In the genomic region with DNA sequence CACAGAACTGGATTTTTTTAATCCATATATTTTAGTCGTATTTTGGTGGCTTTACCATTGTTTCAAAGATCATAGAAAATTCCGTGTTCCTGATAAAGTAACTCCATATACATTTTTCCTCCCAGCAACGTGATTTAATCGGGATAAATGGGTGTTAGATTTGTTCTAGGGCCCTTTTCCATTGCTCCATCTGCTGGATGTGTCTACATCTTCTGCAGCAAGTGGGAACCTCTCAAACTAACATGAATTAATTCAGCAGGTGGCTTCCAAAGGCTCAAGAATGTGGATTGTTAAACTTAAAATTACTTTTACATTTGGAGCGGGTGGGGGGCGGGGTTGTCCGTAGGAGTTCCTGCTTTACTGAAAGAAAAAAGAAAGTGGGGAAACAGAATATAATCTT, we compare ENCODE assay signal across 8 mouse cellular contexts.
DNase-seq lines count a peak whose midpoint lies in the region; ATAC-seq and TF ChIP-seq lines count a peak whose summit lies in the region.

No protein-coding gene starts in this region.

- H3K4me3 ChIP-seq in layer of hippocampus, adult 2 months, result peak overlapping the region; percentile 69
- peak overlapping the region; percentile 78 for H3K4me3 ChIP-seq in forebrain, embryonic 10.5 days
- no peak overlapping the region for H3K4me3 ChIP-seq in intestine, embryonic 15.5 days (replicated peaks)
- peak overlapping the region; percentile 73 for H3K4me3 ChIP-seq in neural tube, embryonic 14.5 days (ENCODE audit: low read depth, low read length)

- H3K27me3 ChIP-seq in forebrain, embryonic 10.5 days (ENCODE audit: poor library complexity, severe bottlenecking), result peaks cover 46% of the 10 kb centered on the region
- peaks cover 27% of the 10 kb centered on the region for H3K27me3 ChIP-seq in intestine, embryonic 15.5 days (replicated peaks)
- no peaks in the 10 kb centered on the region for H3K27me3 ChIP-seq in neural tube, embryonic 14.5 days (ENCODE audit: control insufficient read depth, insufficient read depth, low read length)

- no peaks in the 10 kb centered on the region for H3K9me3 ChIP-seq in forebrain, embryonic 10.5 days
- H3K9me3 ChIP-seq in intestine, embryonic 15.5 days, result no peaks in the 10 kb centered on the region
- no peaks in the 10 kb centered on the region for H3K9me3 ChIP-seq in neural tube, embryonic 14.5 days (ENCODE audit: control insufficient read depth, low read length)

- 18% methylated on average over 7 of the region's 7 CpGs for WGBS in forebrain, embryonic 10.5 days
- 16% methylated on average over 7 of the region's 7 CpGs for WGBS in intestine, embryonic 15.5 days
- 19% methylated on average over 7 of the region's 7 CpGs for WGBS in neural tube, embryonic 14.5 days

- peak overlapping the region; percentile 99 for H3K4me2 ChIP-seq in intestine, embryonic 15.5 days (replicated peaks)
- peak overlapping the region; percentile 95 for H3K4me2 ChIP-seq in neural tube, embryonic 14.5 days (ENCODE audit: low read depth, low read length)

- DNase-seq in layer of hippocampus, adult 2 months (ENCODE audit: low spot score in 2 of 2), result no peak
- no peak for DNase-seq in layer of hippocampus, adult 8-10 months (ENCODE audit: low spot score in 2 of 2)
- DNase-seq in forebrain, embryonic 10.5 days (ENCODE audit: extremely low spot score, low spot score), result no peak
- no peak for DNase-seq in gastrocnemius, adult 8-10 months (ENCODE audit: low spot score in 2 of 2)
- no peak for DNase-seq in kidney, postnatal 10 days
- DNase-seq in cerebellum, adult 9-11 months, result no peak

- peak; percentile 48 for TF ChIP-seq CTCF in layer of hippocampus, adult 2 months (conservative IDR thresholded peaks at IDR 0.05)

- no peaks in the 10 kb centered on the region for H3K36me3 ChIP-seq in forebrain, embryonic 10.5 days (replicated peaks)
- no peaks in the 10 kb centered on the region for H3K36me3 ChIP-seq in intestine, embryonic 15.5 days
- H3K36me3 ChIP-seq in neural tube, embryonic 14.5 days (ENCODE audit: control insufficient read depth, insufficient read depth, low read length), result no peaks in the 10 kb centered on the region

- H3K27ac ChIP-seq in layer of hippocampus, adult 2 months, result no peak overlapping the region
- H3K27ac ChIP-seq in forebrain, embryonic 10.5 days, result no peak overlapping the region
- H3K27ac ChIP-seq in intestine, embryonic 15.5 days, result no peak overlapping the region
- H3K27ac ChIP-seq in neural tube, embryonic 14.5 days (ENCODE audit: low read depth, low read length), result no peak overlapping the region

- peaks cover 25% of the 10 kb centered on the region for H3K4me1 ChIP-seq in forebrain, embryonic 10.5 days
- H3K4me1 ChIP-seq in intestine, embryonic 15.5 days (replicated peaks), result 0 out of 2 replicates have a peak, but pooled peaks cover 5% of the 10 kb centered on the region
- H3K4me1 ChIP-seq in neural tube, embryonic 14.5 days (ENCODE audit: control insufficient read depth, insufficient read depth, low read length), result 0 out of 2 replicates have a peak, but pooled peaks cover 4% of the 10 kb centered on the region

- ATAC-seq in intestine, embryonic 15.5 days, result no peak
- ATAC-seq in neural tube, embryonic 14.5 days (ENCODE audit: low read depth), result no peak

- no peak overlapping the region for H3K9ac ChIP-seq in intestine, embryonic 15.5 days
- no peak overlapping the region; the same call in 1 of the 2 replicates for H3K9ac ChIP-seq in neural tube, embryonic 14.5 days (replicated peaks; ENCODE audit: low read depth, low read length)
